Mouse (Mus musculus): ENCODE measurements around the gene Duoxa1. TPM values are rescaled to one million over a fixed set of nuclear protein-coding genes. Genes with fewer than 3 reads are reported as not detected.
"Not testable (repeated sequence)": the region's sequence is repeated elsewhere in the genome, so short reads cannot be mapped to it uniquely, and the experiment has no call there.

Gene Duoxa1
- polyA plus RNA-seq, 1 experiment from 2014 or later: not detected

GRCm38 (mm10) chr2:122353765-122354164 lies 40.2 kb upstream of the Duoxa1 start:
- H3K4me3 ChIP-seq (ENCODE audit: low read depth, low read length): no peak overlapping the region
- no peaks in the 10 kb centered on the region; the same call in 1 of the 2 replicates for H3K36me3 ChIP-seq (ENCODE audit: control insufficient read depth, insufficient read depth, low read length)
- DNase-seq (ENCODE audit: low spot score): no peak
- no peak overlapping the region for H3K4me2 ChIP-seq (ENCODE audit: low read depth)
- no peaks in the 10 kb centered on the region for H3K9me3 ChIP-seq (ENCODE audit: control insufficient read depth, low read length)
- H3K4me1 ChIP-seq (ENCODE audit: control insufficient read depth, insufficient read depth, low read length): peaks cover 30% of the 10 kb centered on the region
- H3K27me3 ChIP-seq (ENCODE audit: control insufficient read depth, insufficient read depth, low read length): no peaks in the 10 kb centered on the region
- ATAC-seq (ENCODE audit: insufficient read depth, low FRiP score, low TSS enrichment): no peak
- no peak overlapping the region for H3K9ac ChIP-seq (ENCODE audit: low read length)
- H3K27ac ChIP-seq (ENCODE audit: low read depth, low read length): peak overlapping the region; percentile 34; the same call in 1 of the 2 replicates
- WGBS: 89% methylated on average over 8 of the region's 8 CpGs

- WGBS: 80% methylated on average over 6 of the region's 6 CpGs
- H3K36me3 ChIP-seq (ENCODE audit: control insufficient read depth, insufficient read depth, low read length): no peaks in the 10 kb centered on the region; the same call in 1 of the 2 replicates
Measured at GRCm38 (mm10) chr2:122352992-122353391, 39.5 kb upstream of the Duoxa1 start.

GRCm38 (mm10) chr2:122351931-122352329 lies 38.4 kb upstream of the Duoxa1 start:
- H3K4me2 ChIP-seq (ENCODE audit: low read depth): no peak overlapping the region
- H3K27me3 ChIP-seq (ENCODE audit: control insufficient read depth, insufficient read depth, low read length): no peaks in the 10 kb centered on the region
- no peak overlapping the region for H3K4me3 ChIP-seq (ENCODE audit: low read depth, low read length)
- H3K27ac ChIP-seq (ENCODE audit: low read depth, low read length): peak overlapping the region; percentile 73
- H3K9ac ChIP-seq (ENCODE audit: low read length): no peak overlapping the region
- 43% methylated on average over 4 of the region's 4 CpGs for WGBS
- DNase-seq (ENCODE audit: low spot score): peak; percentile 53
- peaks cover 35% of the 10 kb centered on the region for H3K4me1 ChIP-seq (ENCODE audit: control insufficient read depth, insufficient read depth, low read length)
- no peak for ATAC-seq (ENCODE audit: insufficient read depth, low FRiP score, low TSS enrichment)
- no peaks in the 10 kb centered on the region; the same call in 1 of the 2 replicates for H3K36me3 ChIP-seq (ENCODE audit: control insufficient read depth, insufficient read depth, low read length)
- H3K9me3 ChIP-seq (ENCODE audit: control insufficient read depth, low read length): no peaks in the 10 kb centered on the region

More at GRCm38 (mm10) chr2:122352992-122353391, 39.5 kb upstream of the Duoxa1 start:
- Histone ChIP-seq H3K4me1 (ENCODE audit: control insufficient read depth, insufficient read depth, low read length) (peaks cover 33% of the 10 kb centered on the region), H3K9me3 (ENCODE audit: control insufficient read depth, low read length) (no peaks in the 10 kb centered on the region), H3K9ac (ENCODE audit: low read length) (no peak overlapping the region; the same call in 1 of the 2 replicates), H3K4me3 (ENCODE audit: low read depth, low read length) (no peak overlapping the region), H3K4me2 (ENCODE audit: low read depth) (no peak overlapping the region), H3K27me3 (ENCODE audit: control insufficient read depth, insufficient read depth, low read length) (no peaks in the 10 kb centered on the region), H3K27ac (ENCODE audit: low read depth, low read length) (no peak overlapping the region)
- no peak for ATAC-seq (ENCODE audit: insufficient read depth, low FRiP score, low TSS enrichment)
- no peak for DNase-seq (ENCODE audit: low spot score)

GRCm38 (mm10) chr2:122351156-122351930 lies 37.8 kb upstream of the Duoxa1 start:
- no peak overlapping the region for H3K9ac ChIP-seq (ENCODE audit: low read length)
- peaks cover 35% of the 10 kb centered on the region for H3K4me1 ChIP-seq (ENCODE audit: control insufficient read depth, insufficient read depth, low read length)
- H3K4me3 ChIP-seq (ENCODE audit: low read depth, low read length): no peak overlapping the region
- DNase-seq (ENCODE audit: low spot score) (no peak), ATAC-seq (ENCODE audit: insufficient read depth, low FRiP score, low TSS enrichment) (no peak)
- WGBS: 79% methylated on average over 5 of the region's 5 CpGs
- H3K4me2 ChIP-seq (ENCODE audit: low read depth): no peak overlapping the region
- peak overlapping the region; percentile 70; the same call in 1 of the 2 replicates for H3K27ac ChIP-seq (ENCODE audit: low read depth, low read length)
- H3K36me3 ChIP-seq (ENCODE audit: control insufficient read depth, insufficient read depth, low read length): no peaks in the 10 kb centered on the region; the same call in 1 of the 2 replicates
- H3K27me3 ChIP-seq (ENCODE audit: control insufficient read depth, insufficient read depth, low read length): no peaks in the 10 kb centered on the region
- H3K9me3 ChIP-seq (ENCODE audit: control insufficient read depth, low read length): no peaks in the 10 kb centered on the region

GRCm38 (mm10) chr2:122349136-122349785 lies 35.7 kb upstream of the Duoxa1 start:
- H3K27ac ChIP-seq (ENCODE audit: low read depth, low read length): peak overlapping the region; percentile 96
- H3K4me3 ChIP-seq (ENCODE audit: low read depth, low read length): peak overlapping the region; percentile 43
- peak; percentile 49 for ATAC-seq (ENCODE audit: insufficient read depth, low FRiP score, low TSS enrichment)
- peaks cover 35% of the 10 kb centered on the region for H3K4me1 ChIP-seq (ENCODE audit: control insufficient read depth, insufficient read depth, low read length)
- H3K36me3 ChIP-seq (ENCODE audit: control insufficient read depth, insufficient read depth, low read length): no peaks in the 10 kb centered on the region
- no peak for DNase-seq (ENCODE audit: low spot score)
- H3K9me3 ChIP-seq (ENCODE audit: control insufficient read depth, low read length): no peaks in the 10 kb centered on the region
- H3K27me3 ChIP-seq (ENCODE audit: control insufficient read depth, insufficient read depth, low read length): no peaks in the 10 kb centered on the region
- peak overlapping the region; percentile 91 for H3K9ac ChIP-seq (ENCODE audit: low read length)
- H3K4me2 ChIP-seq (ENCODE audit: low read depth): peak overlapping the region; percentile 60
- 10% methylated on average over 14 of the region's 14 CpGs for WGBS

- H3K4me2 ChIP-seq (ENCODE audit: low read depth): peak overlapping the region; percentile 60
- no peaks in the 10 kb centered on the region for H3K9me3 ChIP-seq (ENCODE audit: control insufficient read depth, low read length)
- H3K27ac ChIP-seq (ENCODE audit: low read depth, low read length): peak overlapping the region; percentile 96
- H3K9ac ChIP-seq (ENCODE audit: low read length): peak overlapping the region; percentile 91
- peaks cover 31% of the 10 kb centered on the region for H3K4me1 ChIP-seq (ENCODE audit: control insufficient read depth, insufficient read depth, low read length)
- DNase-seq (ENCODE audit: low spot score) (peak; percentile 93), ATAC-seq (ENCODE audit: insufficient read depth, low FRiP score, low TSS enrichment) (peak; percentile 84)
- peak overlapping the region; percentile 43 for H3K4me3 ChIP-seq (ENCODE audit: low read depth, low read length)
- H3K27me3 ChIP-seq (ENCODE audit: control insufficient read depth, insufficient read depth, low read length): no peaks in the 10 kb centered on the region
- no peaks in the 10 kb centered on the region for H3K36me3 ChIP-seq (ENCODE audit: control insufficient read depth, insufficient read depth, low read length)
- WGBS: under 1% methylated on average over 59 of the region's 63 CpGs
Measured at GRCm38 (mm10) chr2:122348531-122349131, 35.1 kb upstream of the Duoxa1 start.

- no peaks in the 10 kb centered on the region for H3K9me3 ChIP-seq (ENCODE audit: control insufficient read depth, low read length)
- no peaks in the 10 kb centered on the region for H3K27me3 ChIP-seq (ENCODE audit: control insufficient read depth, insufficient read depth, low read length)
- H3K4me2 ChIP-seq (ENCODE audit: low read depth): no peak overlapping the region
- ATAC-seq (ENCODE audit: insufficient read depth, low FRiP score, low TSS enrichment) (no peak), DNase-seq (ENCODE audit: low spot score) (no peak)
- H3K4me3 ChIP-seq (ENCODE audit: low read depth, low read length): no peak overlapping the region
- H3K36me3 ChIP-seq (ENCODE audit: control insufficient read depth, insufficient read depth, low read length): no peaks in the 10 kb centered on the region
- H3K9ac ChIP-seq (ENCODE audit: low read length): no peak overlapping the region
- H3K27ac ChIP-seq (ENCODE audit: low read depth, low read length): no peak overlapping the region
- H3K4me1 ChIP-seq (ENCODE audit: control insufficient read depth, insufficient read depth, low read length): peaks cover 24% of the 10 kb centered on the region
- 89% methylated on average over 3 of the region's 3 CpGs for WGBS
Measured at GRCm38 (mm10) chr2:122347257-122347656, 33.7 kb upstream of the Duoxa1 start.

- DNase-seq (ENCODE audit: low spot score); H3K36me3 ChIP-seq (ENCODE audit: control insufficient read depth, insufficient read depth, low read length); H3K9ac ChIP-seq (ENCODE audit: low read length); H3K9me3 ChIP-seq (ENCODE audit: control insufficient read depth, low read length); H3K27me3 ChIP-seq (ENCODE audit: control insufficient read depth, insufficient read depth, low read length); H3K4me3 ChIP-seq (ENCODE audit: low read depth, low read length); H3K4me2 ChIP-seq (ENCODE audit: low read depth); H3K27ac ChIP-seq (ENCODE audit: low read depth, low read length); ATAC-seq (ENCODE audit: insufficient read depth, low FRiP score, low TSS enrichment): not testable (repeated sequence)
- 90% methylated on average over 6 of the region's 6 CpGs for WGBS
- H3K4me1 ChIP-seq (ENCODE audit: control insufficient read depth, insufficient read depth, low read length): peaks cover 16% of the 10 kb centered on the region
Measured at GRCm38 (mm10) chr2:122346164-122346563, 32.6 kb upstream of the Duoxa1 start.
